Mouse (Mus musculus): ENCODE results near the gene Prex1. TPM values are rescaled to one million over a fixed set of nuclear protein-coding genes. Genes with fewer than 3 reads are reported as not detected.

Prex1 gene
- polyA plus RNA-seq (2012; rRNA removed), result 30.7 and 34.3 TPM in 2 replicates

DNA sequence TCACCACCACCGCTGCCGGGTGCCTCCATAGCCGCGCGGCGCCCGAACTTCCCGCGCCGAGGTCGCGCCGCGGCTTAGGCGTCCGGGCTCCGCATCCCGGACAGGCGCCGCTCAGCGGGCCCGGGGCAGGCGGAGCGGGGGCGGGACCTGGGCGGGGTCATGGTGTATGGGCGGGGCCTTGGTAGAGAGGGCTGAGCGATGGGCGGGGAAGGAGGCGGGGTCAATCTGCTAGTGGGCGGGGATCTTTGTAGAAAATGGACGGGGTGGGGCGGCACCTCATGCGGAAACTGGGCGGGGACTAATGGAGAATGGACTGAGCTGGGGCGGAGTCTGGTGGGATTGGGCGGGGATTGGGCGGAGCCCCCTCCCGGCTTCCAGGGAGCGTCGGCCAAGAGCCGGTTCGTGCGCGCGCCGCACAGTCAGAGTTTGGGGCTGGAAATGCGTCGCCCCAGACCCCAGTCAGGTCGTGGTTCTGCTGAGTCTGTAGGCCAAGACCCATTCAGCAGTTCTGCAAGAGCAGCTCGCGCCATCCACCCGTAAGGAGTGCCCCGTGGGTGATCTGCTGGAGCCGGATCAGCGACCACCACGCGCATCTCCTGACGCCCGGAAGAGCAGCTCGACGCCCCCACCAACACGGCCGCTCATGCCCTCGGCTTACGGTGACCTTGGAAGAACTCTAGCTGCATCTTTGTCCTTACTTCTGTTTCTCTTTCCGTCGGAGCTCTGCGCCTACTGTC, at the start of gene Prex1:
Gene Prex1 (minus strand): TSS at position 143 of the 737 bp plus-strand sequence.

Other genes with a start within 250 kb of the Prex1 start
- 6.3 and 7.3 TPM in 2 replicates for gene Trp53rkb, start 78.7 kb upstream of the Prex1 start, polyA plus RNA-seq (2012; rRNA removed)
- 10.3 TPM in 2 replicates for gene Arfgef2, start 91.8 kb upstream of the Prex1 start, polyA plus RNA-seq (2012; rRNA removed)
- 12.8 and 14.9 TPM in 2 replicates for gene Cse1l, start 192.2 kb upstream of the Prex1 start, polyA plus RNA-seq (2012; rRNA removed)